Mouse (Mus musculus): ENCODE results near the gene Ltf.

Ltf gene

DNA sequence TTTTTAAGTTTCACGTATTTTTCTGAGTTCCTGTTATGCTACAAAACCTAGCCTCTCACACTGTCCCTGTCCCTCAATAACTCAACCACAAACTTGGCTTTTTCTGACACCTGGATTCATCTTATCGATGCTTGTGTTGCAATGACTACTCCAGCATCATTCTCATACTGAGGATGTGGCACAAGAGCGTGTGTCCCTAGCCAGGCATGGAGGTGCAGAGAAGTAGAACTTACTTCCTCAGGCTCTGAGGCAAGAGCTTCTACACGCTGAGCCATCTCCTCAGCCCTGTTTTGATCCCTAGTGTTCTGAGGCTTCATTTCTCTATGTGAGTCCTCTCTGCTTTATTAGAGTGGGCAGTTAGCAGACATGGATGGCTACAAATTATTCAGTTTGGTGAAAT lies 14.6 kb downstream of the Ltf start:
- no peak for DNase-seq (ENCODE audit: low read depth, low spot score)

DNA sequence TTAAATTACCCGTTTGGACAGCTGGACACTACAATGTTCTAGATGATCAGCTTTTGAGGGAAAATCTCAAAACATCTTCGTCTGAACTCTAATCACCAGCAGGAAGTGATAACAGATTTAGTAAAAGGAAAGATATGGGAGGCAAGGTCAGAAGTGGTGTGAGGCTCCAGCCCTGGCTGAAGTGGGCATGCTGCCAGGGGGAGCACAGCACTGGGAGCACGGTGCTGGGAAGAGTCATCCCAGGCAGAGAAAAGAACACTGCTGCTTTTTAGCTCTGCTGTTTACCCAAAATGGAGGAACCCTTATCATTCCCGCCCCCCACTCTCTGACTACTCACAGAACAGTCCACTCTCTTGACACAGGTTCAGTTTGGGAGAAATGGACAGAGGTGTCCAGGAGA lies 20.9 kb downstream of the Ltf start:
- DNase-seq (ENCODE audit: low read depth, low spot score) = no peak

DNA sequence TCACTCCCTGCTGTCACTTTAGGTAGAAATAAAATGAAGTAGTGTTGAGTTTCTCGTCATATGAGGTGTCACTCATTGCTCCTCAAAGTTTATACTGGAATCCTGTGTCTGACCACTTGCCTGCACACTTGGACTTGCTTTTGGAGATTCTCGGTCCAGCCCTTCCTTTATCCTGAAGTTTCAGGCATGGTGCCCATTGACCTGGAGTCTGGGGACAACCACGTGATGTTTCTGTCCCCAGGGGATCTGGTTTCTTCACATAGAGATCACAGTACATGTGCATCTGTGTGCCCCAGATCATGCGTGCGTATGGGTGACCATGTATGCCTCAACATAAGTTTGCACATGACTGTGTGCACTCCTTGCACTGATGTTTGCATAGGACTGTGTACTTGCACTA lies 23.2 kb downstream of the Ltf start:
- DNase-seq (ENCODE audit: low read depth, low spot score) = no peak

DNA sequence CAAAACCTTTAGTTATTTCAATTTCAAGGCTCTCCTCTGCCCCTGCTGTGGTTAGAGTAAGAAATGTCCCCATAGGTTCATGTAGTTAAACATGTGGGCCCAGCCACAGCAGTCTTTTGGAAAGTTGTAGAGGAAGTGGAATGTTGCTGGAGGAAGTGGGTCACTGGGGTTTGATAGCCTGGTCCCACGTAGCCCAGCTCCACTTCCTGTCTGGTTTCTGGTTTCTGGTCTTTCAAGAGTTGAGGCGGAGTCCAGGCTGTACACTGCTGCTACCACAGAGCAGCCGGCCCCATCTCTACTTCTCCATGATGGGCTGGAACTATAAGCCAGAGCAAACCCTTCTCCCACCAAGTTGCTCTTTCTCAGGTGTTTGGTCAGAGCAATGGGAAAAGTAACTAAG lies 27.2 kb downstream of the Ltf start:
- no peak for DNase-seq (ENCODE audit: low read depth, low spot score)

DNA sequence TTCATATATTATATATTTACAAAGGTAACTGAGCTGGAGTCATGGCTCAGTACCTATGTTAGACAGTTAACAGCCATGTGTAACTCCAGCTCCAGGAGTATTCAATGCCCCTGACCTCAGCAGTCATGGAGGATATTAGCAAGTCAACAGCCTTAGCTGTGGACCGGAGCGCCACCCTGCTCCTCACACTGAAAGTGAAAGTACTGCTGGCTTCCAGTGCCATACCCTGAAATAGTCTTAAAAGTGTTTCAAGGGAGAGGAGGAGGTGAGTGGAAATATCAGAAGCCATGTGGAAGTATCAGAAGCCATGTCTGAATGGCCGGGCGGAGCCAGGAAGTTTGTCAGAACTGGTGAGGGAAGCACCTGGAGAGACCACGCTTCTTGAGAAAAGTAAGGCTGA lies 28.2 kb downstream of the Ltf start:
- no peak for DNase-seq (ENCODE audit: low read depth, low spot score)

DNA sequence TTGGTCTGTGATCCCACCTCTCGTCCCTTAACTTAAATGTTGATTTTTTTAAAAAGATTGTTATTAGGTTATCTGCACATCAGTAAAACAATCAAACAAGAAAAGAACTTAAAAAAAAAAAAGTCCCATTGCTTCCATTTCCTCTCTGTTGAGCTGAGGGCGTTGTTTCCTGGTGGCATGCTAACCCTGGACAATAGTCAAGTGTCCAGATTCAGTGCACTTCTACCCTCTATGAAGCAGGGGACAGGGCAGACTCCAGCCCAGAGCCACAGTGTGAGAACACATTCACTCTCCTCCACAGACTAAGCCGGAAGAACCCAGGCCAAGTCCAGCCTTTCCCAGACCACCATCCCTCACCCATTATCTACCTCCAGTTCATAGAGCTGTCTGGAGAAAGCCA lies 29.4 kb downstream of the Ltf start:
- no peak for DNase-seq (ENCODE audit: low read depth, low spot score)

DNA sequence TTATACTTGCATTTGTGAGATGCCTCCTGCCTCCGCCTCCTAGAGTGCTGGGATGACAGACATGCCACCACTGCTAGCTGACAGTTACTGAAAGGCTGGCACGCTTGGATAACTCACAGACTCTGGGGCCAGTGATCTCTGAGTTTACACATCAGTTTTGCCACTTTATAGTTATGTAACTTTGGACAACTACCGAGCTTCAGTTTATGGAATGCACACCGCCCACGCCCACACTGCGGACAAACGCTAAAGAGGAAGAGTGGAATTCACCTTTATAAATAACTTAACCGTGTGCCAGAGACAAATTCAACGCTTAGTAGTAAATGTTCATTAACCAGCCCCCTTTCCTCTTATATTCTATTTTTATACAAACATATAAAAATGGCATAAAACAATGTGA lies 35.9 kb downstream of the Ltf start:
- no peak for DNase-seq (ENCODE audit: low read depth, low spot score)

DNA sequence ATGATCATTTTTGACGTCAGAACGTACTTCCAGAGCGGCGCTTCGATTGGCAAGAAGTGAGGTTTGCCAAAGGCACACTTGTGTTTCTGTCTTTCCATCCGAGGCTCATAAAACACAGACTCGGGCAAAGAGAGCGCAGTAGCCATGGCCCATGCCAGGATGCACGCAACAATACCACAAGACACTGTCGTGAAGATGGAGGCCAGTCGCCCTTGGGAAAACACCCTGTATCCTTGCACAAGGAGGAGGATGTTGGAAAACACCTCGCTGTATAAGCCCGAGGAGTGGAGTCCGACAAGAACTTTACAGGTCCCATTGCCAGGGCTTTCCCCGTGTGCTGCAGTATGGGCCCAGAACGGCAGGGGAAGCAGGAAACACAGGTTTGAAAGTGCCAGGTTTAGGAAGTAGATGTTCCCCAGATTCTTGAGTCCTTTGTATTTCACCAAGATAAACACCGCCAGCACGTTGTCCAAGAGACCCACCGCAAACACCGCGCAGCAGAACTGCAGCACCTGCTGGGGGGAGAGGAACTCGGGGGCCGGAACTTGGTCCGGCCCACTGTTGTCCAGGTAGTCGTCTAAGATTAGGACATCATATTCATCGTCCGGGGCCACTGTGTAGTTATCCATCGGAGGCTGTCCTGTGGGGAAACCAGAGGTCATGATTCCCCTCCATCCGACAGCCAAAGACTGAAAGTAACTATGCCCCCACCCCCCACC lies 36.9 kb downstream of the Ltf start:
- DNase-seq (ENCODE audit: low read depth, low spot score) = no peak

DNA sequence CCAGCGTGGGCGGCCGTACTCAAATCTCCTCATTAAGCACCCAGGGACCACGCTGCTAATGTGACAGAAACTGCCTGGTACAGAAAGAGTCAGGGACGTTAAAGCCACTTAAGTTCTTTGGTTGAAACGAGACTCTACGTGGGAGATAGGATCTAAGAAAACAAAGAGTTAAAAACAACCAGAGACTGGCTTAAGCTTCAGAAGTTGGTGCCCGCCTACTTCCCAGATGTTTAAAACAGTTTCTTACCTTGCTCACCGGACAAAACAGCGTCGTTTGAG lies 37.4 kb downstream of the Ltf start:
- peak; percentile 17 for DNase-seq (ENCODE audit: low read depth, low spot score)

DNA sequence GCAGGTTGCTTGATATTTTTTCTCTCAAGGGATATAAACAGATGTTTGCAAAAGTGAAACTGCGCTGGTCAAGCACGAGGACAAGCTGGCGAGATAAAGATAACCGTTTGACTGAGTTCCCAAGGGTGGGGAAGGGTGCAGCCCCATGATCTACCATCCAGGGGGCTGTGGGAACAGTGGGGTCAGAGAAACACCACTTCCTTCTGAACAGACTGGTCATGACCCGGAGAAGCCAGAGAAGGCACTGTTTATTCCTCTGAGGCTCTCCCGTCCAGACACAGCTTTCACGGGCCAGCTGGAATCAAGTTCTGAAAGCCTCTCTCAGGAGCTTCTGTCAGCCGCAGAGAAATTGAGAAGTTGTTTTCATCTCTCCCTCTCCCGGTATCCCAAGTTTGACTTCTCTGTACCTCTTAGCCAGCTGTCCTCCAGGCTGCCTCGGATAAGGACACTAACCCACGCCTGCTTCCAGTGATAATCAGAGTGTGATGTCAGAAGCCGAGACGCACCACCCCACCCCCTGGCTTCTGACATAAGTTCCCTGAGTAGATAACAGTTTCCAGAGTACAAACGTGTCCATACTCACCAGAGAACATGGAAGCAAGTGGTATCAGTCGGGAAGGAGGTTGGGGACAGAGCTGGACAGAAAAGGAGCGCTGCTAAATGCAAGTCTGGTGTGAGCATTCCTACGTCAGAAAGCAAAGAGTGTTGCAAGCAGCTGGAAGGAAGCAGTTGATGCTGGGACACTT lies 37.9 kb downstream of the Ltf start, which contains the start of gene Ccrl2:
Gene Ccrl2 (minus strand): TSS at position 722 of the 746 bp plus-strand sequence.
- no peak for DNase-seq (ENCODE audit: low read depth, low spot score)

DNA sequence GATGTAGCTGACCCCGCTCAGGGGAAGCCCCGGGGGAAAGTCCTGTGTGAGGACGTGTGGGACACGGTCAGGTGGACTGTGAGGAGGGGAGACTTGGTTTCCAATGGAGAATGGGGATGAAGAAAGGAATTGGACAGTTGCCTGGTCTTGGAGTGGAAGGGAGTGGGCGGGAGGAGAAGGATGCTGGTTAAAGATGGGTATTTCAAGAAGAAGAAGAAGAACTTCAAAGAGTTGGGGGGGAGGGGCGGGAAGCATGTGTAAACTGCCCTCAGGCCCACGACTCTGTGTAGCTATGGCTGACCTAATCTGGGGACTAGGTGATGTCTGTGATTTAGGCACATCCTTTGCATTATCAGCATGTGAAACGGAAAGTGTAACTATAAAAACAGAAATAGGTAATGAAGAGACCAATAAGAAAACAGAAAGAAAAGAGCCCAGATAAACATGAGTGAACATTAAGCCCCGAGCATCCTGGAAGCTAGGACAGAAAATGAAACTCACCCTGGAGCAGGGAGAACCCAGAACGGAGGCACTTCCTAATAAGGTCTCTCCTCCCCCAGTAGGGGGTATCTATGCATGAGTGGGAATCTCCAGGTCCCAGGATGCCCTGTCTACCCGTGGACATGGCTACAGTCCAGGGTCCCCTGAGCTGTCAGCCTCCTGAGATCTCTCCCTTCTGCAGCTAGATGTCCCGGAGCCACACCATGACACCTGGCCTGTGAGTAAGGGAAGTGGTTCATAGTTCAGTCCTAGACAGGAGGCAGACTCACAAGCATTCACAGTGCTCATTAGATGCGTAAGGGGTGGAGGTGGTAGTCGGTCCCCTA lies 38.7 kb downstream of the Ltf start:
- DNase-seq (ENCODE audit: low read depth, low spot score) = no peak

DNA sequence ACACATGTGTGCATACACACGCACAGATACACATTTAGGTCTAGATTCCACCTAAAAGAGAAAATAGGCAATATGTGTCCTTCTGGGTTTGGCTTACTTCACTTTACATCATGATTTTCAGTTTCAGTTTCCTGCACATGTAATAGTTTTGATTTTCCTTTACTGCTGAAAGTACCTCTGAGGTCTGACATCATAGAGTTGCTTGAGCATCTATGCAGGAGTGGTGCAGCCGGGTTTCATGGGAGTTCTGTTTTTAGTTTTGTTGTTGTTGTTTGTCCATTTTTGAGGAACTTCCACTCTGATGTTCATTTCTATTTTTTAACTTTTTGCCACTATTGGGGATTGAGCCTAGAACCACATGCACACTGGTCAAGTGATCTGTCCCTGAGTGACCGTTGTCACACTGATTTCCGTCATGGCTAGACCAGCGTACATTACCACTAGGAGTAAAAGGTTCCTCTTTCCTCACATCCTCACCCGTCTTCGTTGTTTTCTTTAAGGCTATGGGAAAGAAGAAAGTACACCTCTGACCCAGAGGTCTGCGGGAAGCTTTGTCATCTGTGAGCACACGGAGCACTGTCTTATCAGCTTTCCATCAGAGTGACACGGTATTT lies 40.0 kb downstream of the Ltf start:
- DNase-seq (ENCODE audit: low read depth, low spot score) = no peak

DNA sequence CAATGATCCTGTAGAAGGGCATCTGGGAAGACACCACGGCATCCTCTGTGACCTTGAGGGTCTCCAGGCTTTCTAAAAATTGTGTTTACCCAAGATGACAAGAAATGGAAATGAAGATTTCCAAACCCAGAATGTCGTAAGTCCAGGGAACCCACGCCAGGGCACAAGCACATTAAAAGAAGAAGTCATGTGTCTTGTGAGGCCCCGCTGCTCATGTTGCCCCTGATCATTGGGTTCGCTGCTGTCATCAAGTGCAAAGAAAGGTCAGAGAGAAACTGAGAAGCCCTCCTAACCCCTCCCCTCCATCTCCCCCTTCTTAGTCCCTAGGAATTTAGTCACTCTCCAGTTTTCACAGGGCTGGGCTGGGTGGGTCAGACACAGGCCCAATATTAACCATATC lies 43.8 kb downstream of the Ltf start:
- DNase-seq (ENCODE audit: low read depth, low spot score) = no peak

DNA sequence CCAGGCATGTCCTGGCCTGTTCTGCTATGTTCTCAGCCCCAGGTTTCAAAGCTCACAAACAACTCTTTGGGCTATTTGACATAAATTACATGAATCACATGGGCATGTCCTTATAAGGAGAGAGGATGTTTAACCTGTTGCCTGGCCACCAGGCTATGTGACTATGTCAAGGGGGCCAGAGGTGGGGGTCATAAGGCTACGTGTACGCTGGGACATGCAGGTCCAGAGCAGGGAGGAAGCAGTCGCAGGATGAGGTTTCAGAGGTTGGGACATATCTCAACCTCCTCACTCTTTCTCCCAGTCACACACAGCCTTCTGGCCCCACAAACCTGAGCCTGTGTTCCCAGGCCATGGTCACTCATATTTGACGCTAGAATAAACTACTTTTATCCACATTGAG lies 48.0 kb downstream of the Ltf start:
- DNase-seq (ENCODE audit: low read depth, low spot score) = no peak

DNA sequence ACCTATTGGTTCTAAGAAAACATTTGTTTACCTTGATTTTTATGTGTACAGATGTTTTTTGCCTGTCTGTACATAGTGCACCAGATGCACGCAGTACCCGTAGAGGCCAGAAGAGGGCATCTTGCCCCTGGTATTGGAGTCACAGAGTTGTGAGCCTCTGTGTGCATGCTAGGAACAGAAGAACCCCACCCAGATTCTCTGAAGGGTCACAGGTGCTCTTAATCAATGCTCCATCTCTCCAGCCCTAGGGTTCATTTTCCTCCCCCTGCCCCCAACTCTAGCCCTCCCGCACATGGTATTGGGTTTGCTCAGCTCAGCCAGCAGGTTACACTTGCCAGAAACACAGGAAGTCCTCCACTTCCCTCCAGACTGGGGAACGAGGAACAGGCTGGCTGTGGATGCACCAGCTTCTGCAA lies 51.5 kb downstream of the Ltf start:
- peak; percentile 82 for DNase-seq (ENCODE audit: low read depth, low spot score)

DNA sequence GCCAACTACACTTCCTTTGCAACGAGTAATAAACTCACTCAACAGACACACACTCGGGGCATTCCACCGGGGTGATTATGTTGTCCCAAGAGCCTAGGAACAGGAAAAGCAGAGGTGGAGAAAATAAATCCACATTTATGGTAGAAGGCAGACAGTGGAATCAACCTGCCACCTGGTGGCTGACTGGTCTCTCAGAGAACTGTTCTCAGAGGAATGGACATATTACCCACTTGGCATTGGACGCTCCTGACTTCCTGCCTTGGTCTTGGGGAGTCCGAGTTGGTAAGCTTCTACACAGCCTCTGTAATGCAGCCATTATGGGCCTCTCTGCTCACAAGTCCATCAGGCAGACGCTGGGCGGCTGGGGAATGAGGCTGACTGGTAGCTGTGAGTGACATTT lies 53.1 kb downstream of the Ltf start:
- peak; percentile 24 for DNase-seq (ENCODE audit: low read depth, low spot score)

DNA sequence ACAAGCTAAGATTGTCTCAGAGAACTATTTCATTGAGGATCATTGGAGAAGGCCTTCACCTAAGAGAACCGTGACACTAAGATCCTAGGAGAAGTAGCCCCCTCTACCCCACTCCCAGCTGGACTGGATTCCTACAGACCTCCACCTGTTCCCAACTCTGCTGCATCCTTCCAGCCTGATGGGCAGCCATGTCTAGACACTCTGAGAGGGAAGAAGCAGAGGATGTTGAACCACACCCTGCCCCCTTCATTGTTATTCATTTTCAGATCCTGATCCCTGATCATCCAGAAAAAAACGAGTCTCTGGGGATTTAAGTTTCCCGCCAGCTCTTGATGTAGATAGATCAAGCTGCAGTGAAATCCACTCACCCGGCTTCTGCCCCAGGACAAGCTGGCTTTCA lies 53.9 kb downstream of the Ltf start:
- DNase-seq (ENCODE audit: low read depth, low spot score) = no peak

DNA sequence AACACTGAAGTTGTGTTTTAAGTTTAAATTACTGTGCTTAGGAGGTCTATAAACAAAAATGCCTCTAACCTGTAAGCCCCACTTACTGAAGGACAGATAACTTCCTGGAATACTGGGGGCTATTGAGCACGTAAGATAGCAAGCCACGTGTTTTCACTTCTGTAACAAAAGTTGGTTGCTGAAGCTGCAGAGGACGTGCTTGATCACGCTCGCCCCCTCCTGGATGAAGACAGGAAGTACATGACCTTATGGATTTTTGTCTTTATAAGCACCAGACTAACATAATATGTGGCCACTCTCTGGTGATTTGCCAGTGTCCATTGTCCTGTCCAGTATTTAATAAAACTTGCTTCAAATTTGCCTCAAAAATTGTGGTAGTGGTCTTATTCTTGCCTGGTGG lies 58.7 kb downstream of the Ltf start:
- DNase-seq (ENCODE audit: low read depth, low spot score) = no peak

DNA sequence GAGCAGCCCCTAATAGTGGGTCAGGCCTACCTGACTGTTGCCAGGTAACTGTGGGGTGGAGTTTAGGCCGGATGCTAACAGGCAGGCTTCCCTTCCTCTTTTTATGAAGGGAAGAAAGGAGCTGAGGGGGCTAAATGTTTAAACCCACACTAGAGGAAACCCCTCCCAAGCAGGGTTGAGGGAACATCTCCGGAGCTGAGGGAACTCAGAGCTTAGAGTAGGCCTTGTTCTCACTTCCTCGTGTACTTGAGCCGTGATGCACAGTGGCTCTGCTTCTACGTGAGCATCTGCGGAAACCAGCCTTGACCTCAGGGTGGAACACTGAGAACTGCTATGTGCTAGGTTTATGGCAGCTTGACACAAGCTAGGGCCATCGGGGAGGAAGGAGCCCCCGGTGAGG lies 61.7 kb downstream of the Ltf start:
- no peak for DNase-seq (ENCODE audit: low read depth, low spot score)

DNA sequence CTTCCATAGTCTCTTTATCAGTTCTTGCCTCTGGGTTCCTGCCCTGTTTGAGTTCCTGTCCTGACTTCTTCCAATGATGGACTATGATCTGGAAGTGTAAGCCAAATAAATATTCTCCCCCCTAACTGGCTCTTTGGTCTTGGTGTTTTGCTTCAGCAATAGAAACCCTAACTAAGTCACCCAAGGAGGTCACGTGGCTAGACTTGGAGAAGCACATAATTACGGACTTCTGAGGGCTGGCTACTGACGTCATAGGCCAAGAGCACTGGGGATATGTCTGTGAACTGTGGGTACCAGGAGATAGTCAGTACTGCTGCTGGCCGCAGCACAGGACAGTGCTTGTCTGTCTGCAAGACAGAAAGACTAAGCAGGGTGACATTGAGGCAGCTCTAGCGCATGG lies 62.7 kb downstream of the Ltf start:
- DNase-seq (ENCODE audit: low read depth, low spot score) = no peak

DNA sequence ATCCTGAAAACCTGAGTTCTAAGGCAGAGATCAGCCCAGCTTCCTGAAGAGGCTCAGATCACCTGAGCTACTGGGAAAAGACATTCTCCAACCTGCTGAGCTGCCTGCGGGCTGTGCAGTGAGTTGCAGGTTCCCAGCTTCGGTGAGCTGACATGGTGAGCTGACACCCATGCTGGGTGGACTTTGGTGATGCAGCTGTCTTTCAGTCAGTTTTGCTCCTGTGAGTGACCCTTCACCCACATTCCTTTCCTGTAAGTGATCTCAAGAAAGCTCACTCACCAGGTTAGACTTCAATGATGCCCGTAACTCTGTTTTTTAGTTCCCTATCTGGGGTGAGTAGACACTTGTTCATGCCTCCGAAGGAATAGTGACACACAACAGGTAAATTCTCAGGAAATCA lies 66.3 kb downstream of the Ltf start:
- DNase-seq (ENCODE audit: low read depth, low spot score) = no peak

DNA sequence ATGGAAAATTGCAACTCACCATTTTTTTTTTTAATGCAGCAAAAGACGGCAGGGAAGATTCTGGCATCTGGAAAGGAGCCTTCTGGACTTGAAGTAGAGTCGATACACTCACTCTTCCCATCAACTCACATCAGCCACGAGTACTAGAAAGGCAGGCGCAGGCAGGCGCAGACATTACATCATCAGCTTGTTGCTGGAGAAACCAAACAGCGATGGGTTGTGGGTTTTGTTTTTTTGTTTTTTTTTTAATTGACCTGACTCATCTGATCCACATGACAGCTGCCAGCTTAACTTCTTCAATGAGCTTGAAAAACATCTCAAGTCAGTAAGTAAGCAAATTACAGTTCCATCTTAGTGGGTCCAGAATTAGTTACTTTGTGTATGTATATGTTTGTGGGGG lies 67.1 kb downstream of the Ltf start:
- DNase-seq (ENCODE audit: low read depth, low spot score) = no peak

All from forelimb bud, embryonic 11.5 days (tissue).